Mouse (Mus musculus) forebrain, postnatal 0 days (tissue): ENCODE data around the gene Dnase2b. TPM values are rescaled to one million over a fixed set of nuclear protein-coding genes. Genes with fewer than 3 reads are reported as not detected.

Source experiments
- ATAC-seq: fragments of 200-750 bp; cut with Nextera tagmentation; 2 replicates; pipeline ENCODE4 v1.8.0; 2017; ENCODE audit warnings: mild to moderate bottlenecking, moderate library complexity
- DNase-seq: peaks from one replicate; pipeline ENCODE4 v3.0.0-alpha.2; 2015
- H3K27ac ChIP-seq: fragments of 300-500 bp; sonication (generic); 2 replicates; pipeline ENCODE4 v1.5.1; 2014; ENCODE audit warnings: low read depth, mild to moderate bottlenecking, antibody characterized with exemption, low read length, moderate library complexity, mixed read lengths
- H3K27me3 ChIP-seq: fragments of 300-500 bp; sonication (generic); 2 replicates; pipeline ENCODE4 v1.6.1; 2014; ENCODE audit warnings: mild to moderate bottlenecking, low read length, mixed read lengths; ENCODE audit not compliant: insufficient read depth
- H3K36me3 ChIP-seq: fragments of 300-500 bp; sonication (generic); 2 replicates; pipeline ENCODE4 v1.6.1; 2014; ENCODE audit warnings: mild to moderate bottlenecking, moderate library complexity; ENCODE audit not compliant: insufficient read depth
- H3K4me1 ChIP-seq: fragments of 300-500 bp; sonication (generic); 2 replicates; pipeline ENCODE4 v1.6.1; 2014; ENCODE audit warnings: antibody characterized with exemption; ENCODE audit not compliant: insufficient read depth
- H3K4me2 ChIP-seq: fragments of 300-500 bp; sonication (generic); 2 replicates; pipeline ENCODE4 v1.6.1; 2014; ENCODE audit warnings: low read depth, mild to moderate bottlenecking, moderate library complexity
- H3K4me3 ChIP-seq: fragments of 300-500 bp; sonication (generic); 2 replicates; pipeline ENCODE4 v1.5.1; 2014; ENCODE audit warnings: low read depth, low read length, mixed read lengths
- H3K9ac ChIP-seq: fragments of 300-500 bp; sonication (generic); 2 replicates; pipeline ENCODE4 v1.6.1; 2014; ENCODE audit warnings: mild to moderate bottlenecking
- H3K9me3 ChIP-seq: fragments of 300-500 bp; sonication (generic); 2 replicates; pipeline ENCODE4 v1.6.1; 2016; ENCODE audit warnings: low read length
- CTCF ChIP-seq: sonication (generic); IDR thresholded peaks from 2 replicates; pipeline ENCODE4 v1.5.1; 2016; ENCODE audit warnings: antibody characterized with exemption, control low read depth, low read depth
- WGBS: fragments of 180-500 bp; shearing (Covaris S2); extraction: QIAGEN DNeasy Blood & Tissue Kit; methylation state at CpG from one replicate; pipeline ENCODE4 v1.1.7; 2014; 5-methylcytosine and 5-hydroxymethylcytosine counted together
- polyA plus RNA-seq: library from polyadenylated mRNA; unstranded; fragments of >200 nt; fragmentation: Nextera tagmentation; extraction: Ambion mirVana; gene quantifications from 2 replicates; pipeline ENCODE4 v1.2.1, GENCODE M21; 2015
- total RNA-seq: library from RNA; depleted of rRNA; stranded (reverse); fragments of >200 nt; gene quantifications from 2 replicates; pipeline ENCODE4 v1.2.3, GENCODE M21; 2014

Gene Dnase2b
- total and polyA plus RNA-seq, 2 experiments from 2014 or later: not detected

DNA sequence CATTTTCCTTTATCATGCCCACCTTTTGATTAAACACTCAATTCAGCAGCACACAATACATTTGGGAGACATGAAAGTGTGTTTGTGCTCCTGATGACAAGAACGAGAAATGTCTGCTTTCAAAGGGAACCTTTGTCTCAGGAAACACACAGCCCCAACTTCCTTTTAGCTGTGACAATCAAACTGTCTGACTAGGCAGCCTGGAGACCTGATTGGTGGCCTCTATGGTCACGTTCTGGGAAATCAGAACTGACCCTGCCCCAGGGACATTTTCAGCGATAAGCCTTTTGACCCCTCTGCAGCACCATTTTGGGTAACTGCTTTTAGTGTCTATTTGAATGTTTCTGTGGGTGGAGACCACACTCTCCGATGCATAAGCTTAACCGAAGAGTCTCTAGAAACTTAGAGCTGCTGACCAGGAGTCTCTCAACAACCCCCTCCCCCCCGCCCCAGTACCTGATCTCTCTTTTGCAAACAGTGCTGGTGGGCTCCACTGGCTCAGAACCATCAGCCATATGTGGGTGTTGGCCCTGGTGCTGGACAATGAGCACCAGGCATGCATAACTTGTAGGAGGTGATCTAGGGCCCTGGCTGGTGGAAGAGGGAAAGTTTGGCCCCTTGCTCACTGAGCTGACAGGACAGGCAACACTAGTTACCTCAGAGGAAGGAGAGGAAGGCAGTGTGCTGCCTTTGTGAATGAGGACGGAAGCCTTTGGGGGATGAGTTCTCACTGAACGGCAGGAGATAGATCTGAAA is 13.0 kb upstream of the Dnase2b start:
- DNase-seq (no peak), ATAC-seq (no peak)
- H3K4me1 ChIP-seq: peaks cover 3% of the 10 kb centered on the region; the same call in 1 of the 2 replicates
- no peak for TF ChIP-seq CTCF
- H3K27me3 ChIP-seq: no peaks in the 10 kb centered on the region
- no peak overlapping the region for H3K9ac ChIP-seq
- H3K9me3 ChIP-seq: no peaks in the 10 kb centered on the region
- WGBS: 58% methylated on average over 8 of the region's 8 CpGs
- H3K4me3 ChIP-seq: no peak overlapping the region
- H3K27ac ChIP-seq: no peak overlapping the region
- no peaks in the 10 kb centered on the region for H3K36me3 ChIP-seq
- no peak overlapping the region for H3K4me2 ChIP-seq

DNA sequence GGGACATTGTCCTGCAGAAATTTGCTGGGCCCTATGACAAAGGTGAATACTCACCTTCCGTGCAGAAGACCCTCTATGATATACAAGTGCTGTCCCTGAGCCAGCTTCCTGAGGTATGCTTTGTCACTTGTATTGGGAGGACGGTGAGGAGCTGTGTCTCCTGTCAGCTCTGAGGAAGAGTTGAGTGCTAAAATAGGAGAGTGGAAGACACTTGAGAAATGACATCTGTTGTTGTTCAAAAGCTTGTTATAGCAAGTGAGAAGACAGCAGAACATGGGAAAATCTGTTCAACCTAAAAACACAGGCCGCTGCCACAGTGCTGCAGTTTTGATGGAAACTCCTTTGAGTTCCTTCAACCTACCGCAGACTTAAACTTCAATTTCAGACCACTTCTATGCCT is 10.4 kb upstream of the Dnase2b start:
- WGBS: 72% methylated on average over 4 of the region's 4 CpGs
- TF ChIP-seq CTCF: no peak
- no peaks in the 10 kb centered on the region for H3K9me3 ChIP-seq
- peak; percentile 40 for ATAC-seq
- no peaks in the 10 kb centered on the region for H3K27me3 ChIP-seq
- H3K4me2 ChIP-seq: no peak overlapping the region
- H3K4me1 ChIP-seq: peaks cover 6% of the 10 kb centered on the region
- peak; percentile 21 for DNase-seq
- H3K9ac ChIP-seq: no peak overlapping the region
- no peaks in the 10 kb centered on the region for H3K36me3 ChIP-seq
- H3K4me3 ChIP-seq: no peak overlapping the region
- H3K27ac ChIP-seq: no peak overlapping the region

DNA sequence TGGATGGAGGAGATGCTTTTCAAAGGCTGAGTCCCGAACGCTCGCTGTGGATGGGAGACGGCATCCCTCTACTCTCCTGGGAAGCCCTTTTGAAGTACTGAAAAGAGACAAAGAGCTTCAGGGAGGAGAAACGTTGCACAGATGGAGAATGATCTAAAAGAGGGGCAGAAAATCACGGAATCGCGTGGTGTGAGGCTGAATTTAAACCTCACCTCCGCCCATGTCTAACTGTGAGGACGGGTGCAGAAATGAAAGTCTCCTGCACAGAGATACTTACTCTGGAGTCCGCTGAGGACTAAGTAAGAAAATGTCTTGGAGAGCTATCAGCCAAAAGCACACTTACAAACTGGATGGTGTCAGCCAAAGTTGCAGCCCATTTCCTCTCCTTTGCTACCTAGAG is 6.6 kb upstream of the Dnase2b start:
- WGBS: 84% methylated on average over 11 of the region's 11 CpGs
- no peak for TF ChIP-seq CTCF
- Histone ChIP-seq H3K36me3 (no peaks in the 10 kb centered on the region), H3K27me3 (no peaks in the 10 kb centered on the region), H3K4me3 (no peak overlapping the region), H3K4me2 (no peak overlapping the region), H3K9ac (no peak overlapping the region), H3K4me1 (peaks cover 8% of the 10 kb centered on the region; the same call in 1 of the 2 replicates), H3K27ac (no peak overlapping the region), H3K9me3 (no peaks in the 10 kb centered on the region)
- DNase-seq (no peak), ATAC-seq (no peak)

DNA sequence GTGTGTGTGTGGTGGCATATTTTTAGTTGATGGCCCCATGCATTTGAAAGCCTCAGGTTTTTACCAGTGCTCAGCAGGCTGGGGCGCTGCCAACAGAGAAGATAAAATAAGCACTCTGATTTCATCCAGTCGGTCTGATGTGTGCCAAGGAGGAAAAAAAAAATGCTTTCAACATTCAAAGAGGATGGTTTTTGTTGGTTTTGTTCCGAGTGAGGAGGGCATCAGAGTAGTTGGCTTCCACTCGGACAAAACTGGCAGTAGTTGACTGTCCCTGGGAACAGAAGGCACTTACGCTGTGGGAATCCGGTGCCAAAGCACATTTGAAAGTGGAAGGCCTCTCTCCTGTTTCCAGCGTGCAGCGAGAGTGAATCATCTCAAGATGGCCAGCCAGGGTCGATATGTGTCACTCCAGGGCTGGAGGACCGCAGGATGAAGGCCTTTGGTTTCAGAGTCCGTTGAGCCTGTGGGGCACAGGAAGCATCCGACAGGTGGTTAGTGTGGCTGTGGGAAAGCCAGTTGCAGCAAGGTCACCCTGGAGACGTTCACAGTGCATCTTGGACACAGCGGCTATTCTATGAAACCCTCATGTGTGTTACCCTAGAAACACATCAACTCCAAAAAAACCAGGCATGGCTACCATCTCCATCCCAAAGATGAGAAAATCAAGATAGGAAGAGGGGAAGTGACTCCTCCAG is 5.3 kb upstream of the Dnase2b start:
- no peaks in the 10 kb centered on the region for H3K36me3 ChIP-seq
- H3K27me3 ChIP-seq: no peaks in the 10 kb centered on the region
- peak overlapping the region; percentile 73 for H3K27ac ChIP-seq
- H3K4me2 ChIP-seq: no peak overlapping the region
- no peak overlapping the region for H3K9ac ChIP-seq
- H3K4me3 ChIP-seq: no peak overlapping the region
- peak; percentile 83 for DNase-seq
- no peaks in the 10 kb centered on the region for H3K9me3 ChIP-seq
- TF ChIP-seq CTCF: no peak
- H3K4me1 ChIP-seq: peaks cover 8% of the 10 kb centered on the region; the same call in 1 of the 2 replicates
- peak; percentile 83 for ATAC-seq
- WGBS: 61% methylated on average over 14 of the region's 14 CpGs

DNA sequence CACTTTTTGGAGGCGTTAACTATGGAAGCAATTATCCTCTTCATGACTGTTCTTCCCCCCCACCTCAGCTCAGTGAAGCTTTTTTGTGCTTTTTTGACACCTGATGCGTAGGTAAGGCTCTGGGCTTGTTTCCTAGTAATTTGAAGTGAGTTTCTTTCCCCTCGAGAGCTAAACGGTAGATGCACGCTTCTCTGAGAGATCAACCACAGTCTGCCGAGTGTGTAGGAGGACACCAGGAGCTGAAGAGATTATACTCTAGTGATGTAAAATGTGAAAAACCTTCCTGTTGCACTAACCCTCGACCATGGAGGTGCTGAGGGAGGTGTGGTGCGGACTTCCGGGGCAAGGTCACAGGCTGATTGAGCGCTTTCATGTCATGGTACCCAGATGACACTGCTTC is 4.7 kb upstream of the Dnase2b start:
- Histone ChIP-seq H3K27ac (peak overlapping the region; percentile 73), H3K4me2 (no peak overlapping the region), H3K4me1 (peaks cover 8% of the 10 kb centered on the region; the same call in 1 of the 2 replicates), H3K9ac (no peak overlapping the region), H3K9me3 (no peaks in the 10 kb centered on the region), H3K4me3 (no peak overlapping the region), H3K36me3 (no peaks in the 10 kb centered on the region), H3K27me3 (no peaks in the 10 kb centered on the region)
- DNase-seq (no peak), ATAC-seq (peak; percentile 24)
- WGBS: 71% methylated on average over 10 of the region's 10 CpGs
- TF ChIP-seq CTCF: no peak

DNA sequence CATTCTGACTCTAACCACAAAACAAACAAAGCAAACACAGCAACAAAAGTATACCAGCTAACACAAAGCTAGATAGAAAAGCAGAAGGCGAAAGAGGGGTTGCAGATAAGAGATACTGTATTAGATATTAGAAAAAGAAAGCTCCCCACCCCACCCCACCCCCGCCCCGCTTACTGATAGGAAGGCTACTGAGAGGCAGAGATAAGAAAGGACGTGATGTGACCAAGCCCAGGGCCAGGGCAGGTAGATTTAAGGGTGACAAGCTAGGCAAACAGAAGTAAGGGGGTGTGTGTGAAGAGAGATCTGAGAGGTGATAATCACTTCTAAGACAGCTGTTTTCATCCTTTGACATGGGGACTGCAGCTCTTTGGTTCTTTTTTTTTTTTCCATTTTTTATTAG is 3.0 kb upstream of the Dnase2b start:
- 92% methylated on average over 4 of the region's 4 CpGs for WGBS
- DNase-seq (no peak), ATAC-seq (no peak)
- no peak overlapping the region for H3K9ac ChIP-seq
- no peak overlapping the region for H3K27ac ChIP-seq
- no peaks in the 10 kb centered on the region for H3K9me3 ChIP-seq
- no peaks in the 10 kb centered on the region for H3K36me3 ChIP-seq
- TF ChIP-seq CTCF: no peak
- no peaks in the 10 kb centered on the region for H3K27me3 ChIP-seq
- H3K4me3 ChIP-seq: no peak overlapping the region
- peaks cover 8% of the 10 kb centered on the region; the same call in 1 of the 2 replicates for H3K4me1 ChIP-seq
- no peak overlapping the region for H3K4me2 ChIP-seq

DNA sequence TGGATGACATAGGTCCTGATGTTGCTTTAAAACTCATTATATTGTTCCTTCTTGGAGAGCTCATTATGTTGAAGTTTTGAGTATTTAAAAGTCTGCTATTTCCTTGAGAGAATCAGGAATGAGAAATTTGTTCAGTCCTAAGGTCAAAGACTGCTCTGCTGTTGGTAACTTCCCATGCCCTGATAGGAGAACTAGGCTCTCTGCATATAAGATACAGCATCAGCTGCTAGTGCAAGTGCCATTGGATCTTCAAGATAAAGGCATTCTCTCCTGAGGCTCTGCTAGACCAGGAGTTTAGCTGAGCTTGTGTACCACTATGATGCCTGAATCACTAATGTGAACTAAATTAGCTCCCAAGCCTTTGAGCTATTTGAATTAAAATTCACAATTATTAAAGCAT is 2.5 kb upstream of the Dnase2b start:
- ATAC-seq: no peak
- H3K4me3 ChIP-seq: no peak overlapping the region
- peaks cover 8% of the 10 kb centered on the region; the same call in 1 of the 2 replicates for H3K4me1 ChIP-seq
- H3K27me3 ChIP-seq: no peaks in the 10 kb centered on the region
- H3K4me2 ChIP-seq: no peak overlapping the region
- H3K9ac ChIP-seq: no peak overlapping the region
- DNase-seq: no peak
- H3K27ac ChIP-seq: no peak overlapping the region
- no peaks in the 10 kb centered on the region for H3K9me3 ChIP-seq
- no peak for TF ChIP-seq CTCF
- H3K36me3 ChIP-seq: no peaks in the 10 kb centered on the region
